Mouse (Mus musculus) hindbrain, embryonic 10.5 days (tissue): ENCODE results near the gene Dio1. TPM values are rescaled to one million over a fixed set of nuclear protein-coding genes. Genes with fewer than 3 reads are reported as not detected.
A peak's percentile ranks its signal among the peaks of the same experiment; 100 is the strongest.

Source experiments
- DNase-seq: peaks from one replicate; pipeline ENCODE4 v3.0.0-alpha.2; 2017; ENCODE audit warnings: low spot score
- H3K27ac ChIP-seq: fragments of 300-500 bp; sonication (generic); 2 replicates; pipeline ENCODE4 v1.5.1; 2016; ENCODE audit warnings: mild to moderate bottlenecking, moderate library complexity
- H3K27me3 ChIP-seq: fragments of 300-500 bp; sonication (generic); 2 replicates; pipeline ENCODE4 v1.6.1; 2016; ENCODE audit warnings: mild to moderate bottlenecking; ENCODE audit not compliant: poor library complexity, insufficient read depth, severe bottlenecking
- H3K36me3 ChIP-seq: fragments of 300-500 bp; sonication (generic); 2 replicates; pipeline ENCODE4 v1.6.1; 2016; ENCODE audit warnings: mild to moderate bottlenecking, moderate library complexity
- H3K4me1 ChIP-seq: fragments of 300-500 bp; sonication (generic); replicated peaks from 2 replicates; pipeline ENCODE4 v1.6.1; 2016; ENCODE audit warnings: mild to moderate bottlenecking
- H3K4me3 ChIP-seq: fragments of 300-500 bp; sonication (generic); 2 replicates; pipeline ENCODE4 v1.5.1; 2016; ENCODE audit warnings: mild to moderate bottlenecking, moderate library complexity
- H3K9me3 ChIP-seq: fragments of 300-500 bp; sonication (generic); 2 replicates; pipeline ENCODE4 v1.6.1; 2016; ENCODE audit warnings: mild to moderate bottlenecking, moderate library complexity
- WGBS: fragments of 180-500 bp; shearing (Covaris S2); methylation state at CpG from one replicate; pipeline ENCODE4 v1.1.7; 2016; 5-methylcytosine and 5-hydroxymethylcytosine counted together
- polyA plus RNA-seq: library from polyadenylated mRNA; unstranded; fragments of >200 nt; fragmentation: Nextera tagmentation; extraction: Ambion mirVana; gene quantifications from 2 replicates; pipeline ENCODE4 v1.2.1, GENCODE M21; 2016

Dio1 gene
- polyA plus RNA-seq, 1 experiment from 2014 or later: not detected

DNA sequence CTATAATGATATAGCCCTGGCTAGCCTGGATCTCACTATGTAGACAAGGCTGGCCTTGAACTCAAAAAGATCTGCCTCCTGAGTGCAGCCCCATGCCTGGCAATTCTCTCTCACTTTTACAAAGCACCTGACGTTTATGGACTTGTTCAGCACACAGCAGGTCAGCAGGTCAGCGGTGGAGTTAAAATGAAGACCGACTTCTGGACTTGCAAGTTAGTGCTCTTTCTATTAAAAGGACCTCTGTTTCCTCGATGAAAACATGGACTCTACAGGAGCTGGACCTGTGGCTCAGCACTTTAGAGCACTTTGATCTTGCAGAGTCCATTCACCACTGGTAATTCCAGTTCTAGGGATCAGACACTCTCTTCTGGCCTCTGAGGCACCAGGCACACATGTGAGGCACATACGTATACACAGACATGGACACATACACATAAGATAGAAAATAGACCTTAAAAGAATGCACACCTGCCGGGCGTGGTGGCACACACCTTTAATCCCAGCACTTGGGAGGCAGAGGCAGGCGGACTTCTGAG lies 8.8 kb downstream of the Dio1 start:
- Histone ChIP-seq H3K36me3 (no peaks in the 10 kb centered on the region), H3K27me3 (no peaks in the 10 kb centered on the region), H3K9me3 (no peaks in the 10 kb centered on the region), H3K27ac (no peak overlapping the region), H3K4me1 (no peaks in the 10 kb centered on the region; the same call in 1 of the 2 replicates), H3K4me3 (no peak overlapping the region)
- 83% methylated on average over 8 of the region's 8 CpGs for WGBS
- no peak for DNase-seq

DNA sequence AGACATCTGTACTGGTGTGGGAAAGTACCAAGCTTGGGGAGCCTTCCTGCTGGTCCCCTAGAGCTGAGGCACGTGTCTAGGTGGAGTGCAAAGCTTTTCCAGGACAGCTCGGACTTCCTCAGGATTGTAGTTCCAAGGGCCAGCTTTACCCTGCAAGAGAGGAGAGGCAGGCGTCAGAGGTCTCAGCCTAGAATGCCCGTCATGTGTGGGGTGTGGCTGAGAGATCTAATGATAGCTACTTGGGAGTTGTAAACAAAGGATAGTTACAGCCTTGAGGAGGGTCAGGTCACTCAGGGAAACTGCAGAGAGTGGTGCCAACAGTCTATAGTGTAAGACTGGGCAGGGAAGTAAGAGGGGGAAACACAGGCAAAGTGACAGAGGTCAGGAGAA lies 14.7 kb downstream of the Dio1 start:
- H3K4me3 ChIP-seq: no peak overlapping the region
- no peaks in the 10 kb centered on the region for H3K9me3 ChIP-seq
- 66% methylated on average over 4 of the region's 4 CpGs for WGBS
- no peaks in the 10 kb centered on the region for H3K27me3 ChIP-seq
- no peak overlapping the region for H3K27ac ChIP-seq
- H3K36me3 ChIP-seq: no peaks in the 10 kb centered on the region
- H3K4me1 ChIP-seq: peaks cover 10% of the 10 kb centered on the region
- DNase-seq: no peak

DNA sequence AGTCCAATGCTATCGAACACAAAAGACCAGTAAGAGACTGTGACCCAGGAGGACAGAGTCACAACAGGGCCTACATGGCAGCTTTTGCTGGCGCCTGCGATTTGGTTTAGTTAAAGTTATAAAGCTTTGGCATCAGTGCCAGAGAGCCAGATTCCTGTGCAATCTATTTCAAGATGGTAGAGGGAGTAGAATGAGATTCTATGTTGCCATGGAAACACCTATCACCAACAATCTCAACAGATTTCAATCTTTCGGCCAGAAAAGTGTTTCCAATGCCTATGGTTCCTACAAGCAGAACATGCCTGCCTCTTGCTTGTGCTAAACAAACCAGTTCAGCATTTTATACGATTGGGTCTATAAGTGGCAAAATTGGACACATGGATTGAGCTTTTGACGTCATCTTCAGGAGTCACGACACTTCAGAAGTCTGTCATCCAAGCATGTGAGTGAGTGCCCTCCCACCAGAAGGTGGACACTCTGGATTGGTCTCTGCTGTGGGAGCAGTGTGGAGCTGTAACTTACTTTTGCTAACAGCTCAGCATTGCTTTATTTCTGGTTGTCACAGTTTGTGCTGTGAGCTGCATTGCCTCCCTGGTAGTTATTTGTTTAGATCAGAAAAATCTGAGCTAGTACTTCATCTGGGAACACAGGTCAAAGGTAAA lies 15.2 kb downstream of the Dio1 start:
- DNase-seq: no peak
- H3K9me3 ChIP-seq: no peaks in the 10 kb centered on the region
- 87% methylated on average over 7 of the region's 7 CpGs for WGBS

DNA sequence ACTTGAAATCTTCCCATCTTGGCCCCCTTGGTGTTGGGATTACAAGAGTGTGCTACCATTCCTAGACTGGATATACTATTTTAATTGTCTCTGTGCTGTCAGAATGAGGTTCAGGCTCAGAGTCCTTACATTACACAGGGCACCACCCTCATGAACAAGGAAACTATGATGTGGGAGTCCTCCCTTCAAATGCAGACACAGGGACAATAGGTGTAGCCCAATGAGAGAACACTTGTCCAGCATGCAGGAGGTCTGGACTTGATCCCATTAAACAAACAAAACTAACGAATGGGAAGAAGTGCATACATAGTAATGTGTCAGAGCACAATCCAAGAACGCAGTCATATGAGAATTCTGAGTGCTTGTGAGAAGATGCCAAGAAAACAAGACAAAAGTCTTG lies 19.5 kb downstream of the Dio1 start:
- WGBS: 90% methylated on average over 2 of the region's 2 CpGs
- Histone ChIP-seq H3K9me3 (no peaks in the 10 kb centered on the region), H3K4me1 (peaks cover 5% of the 10 kb centered on the region; the same call in 1 of the 2 replicates), H3K27me3 (no peaks in the 10 kb centered on the region), H3K36me3 (no peaks in the 10 kb centered on the region), H3K27ac (no peak overlapping the region), H3K4me3 (no peak overlapping the region)
- no peak for DNase-seq

More for the DNA sequence above, 15.2 kb downstream of the Dio1 start:
- no peak overlapping the region for H3K4me3 ChIP-seq
- H3K4me1 ChIP-seq: peaks cover 10% of the 10 kb centered on the region
- no peaks in the 10 kb centered on the region for H3K36me3 ChIP-seq
- H3K27ac ChIP-seq: no peak overlapping the region
- H3K27me3 ChIP-seq: no peaks in the 10 kb centered on the region

DNA sequence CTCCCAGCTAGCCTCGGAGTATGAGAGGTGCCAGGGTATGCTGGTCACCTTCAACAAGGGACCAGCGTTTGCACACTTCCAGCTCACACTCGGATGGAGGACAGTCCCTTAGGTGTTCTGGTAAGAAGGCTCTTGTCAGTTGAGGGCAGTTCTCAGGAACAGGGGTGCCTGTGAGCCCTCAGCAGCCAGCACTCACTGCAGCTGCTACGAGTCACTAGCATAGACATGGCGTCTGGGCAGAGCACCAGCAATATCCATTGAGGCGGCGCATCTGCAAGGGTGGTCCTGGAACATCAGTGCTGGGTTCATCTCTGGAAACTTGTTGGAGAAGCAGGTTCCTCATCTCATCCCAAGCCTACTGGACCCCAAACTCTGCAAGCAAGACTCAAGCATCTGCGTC lies 20.6 kb downstream of the Dio1 start:
- no peaks in the 10 kb centered on the region for H3K36me3 ChIP-seq
- H3K27me3 ChIP-seq: no peaks in the 10 kb centered on the region
- H3K4me3 ChIP-seq: no peak overlapping the region
- no peak for DNase-seq
- H3K27ac ChIP-seq: no peak overlapping the region
- no peaks in the 10 kb centered on the region for H3K9me3 ChIP-seq
- H3K4me1 ChIP-seq: 0 out of 2 replicates have a peak, but pooled peaks cover 5% of the 10 kb centered on the region
- WGBS: 91% methylated on average over 8 of the region's 8 CpGs

DNA sequence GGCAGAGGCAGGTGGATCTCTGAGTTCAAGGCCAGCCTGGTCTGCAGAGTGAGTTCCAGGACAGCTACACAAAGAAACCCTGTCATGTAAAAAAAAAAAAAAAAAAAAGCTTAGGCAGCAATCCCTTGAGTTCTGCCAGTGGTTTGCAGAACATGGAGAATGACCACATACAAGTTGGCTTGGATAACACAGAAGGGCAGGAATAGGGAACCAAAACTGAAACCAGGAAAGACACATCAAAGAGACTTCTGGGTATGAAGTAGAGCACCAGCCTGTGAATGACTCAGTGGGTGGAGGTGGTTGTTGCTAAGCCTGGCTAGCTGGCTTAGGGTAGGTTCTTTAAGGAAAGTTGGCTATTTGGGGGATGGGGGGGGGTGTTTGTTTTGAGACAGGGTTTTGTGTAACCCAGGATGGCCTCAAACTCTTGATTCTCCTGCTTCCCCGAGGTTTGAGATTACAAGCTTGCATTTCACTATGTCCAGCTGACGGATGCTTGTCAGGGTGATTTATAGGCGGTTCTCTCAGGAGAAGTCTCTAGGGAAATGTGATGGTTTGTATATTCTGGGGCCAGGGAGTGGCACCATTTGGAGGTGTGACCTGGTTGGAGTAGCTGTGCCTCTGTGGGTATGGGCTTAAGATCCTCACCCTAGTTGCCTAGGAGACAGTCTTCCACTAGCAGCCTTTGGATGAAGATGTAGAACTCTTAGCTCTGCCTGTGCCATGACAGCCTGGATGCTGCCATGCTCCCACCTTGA lies 21.3 kb downstream of the Dio1 start:
- Histone ChIP-seq H3K27ac (no peak overlapping the region), H3K27me3 (no peaks in the 10 kb centered on the region), H3K4me1 (0 out of 2 replicates have a peak, but pooled peaks cover 5% of the 10 kb centered on the region), H3K4me3 (no peak overlapping the region), H3K36me3 (peaks cover 7% of the 10 kb centered on the region; the same call in 1 of the 2 replicates), H3K9me3 (no peaks in the 10 kb centered on the region)
- 84% methylated on average over 3 of the region's 3 CpGs for WGBS
- no peak for DNase-seq

DNA sequence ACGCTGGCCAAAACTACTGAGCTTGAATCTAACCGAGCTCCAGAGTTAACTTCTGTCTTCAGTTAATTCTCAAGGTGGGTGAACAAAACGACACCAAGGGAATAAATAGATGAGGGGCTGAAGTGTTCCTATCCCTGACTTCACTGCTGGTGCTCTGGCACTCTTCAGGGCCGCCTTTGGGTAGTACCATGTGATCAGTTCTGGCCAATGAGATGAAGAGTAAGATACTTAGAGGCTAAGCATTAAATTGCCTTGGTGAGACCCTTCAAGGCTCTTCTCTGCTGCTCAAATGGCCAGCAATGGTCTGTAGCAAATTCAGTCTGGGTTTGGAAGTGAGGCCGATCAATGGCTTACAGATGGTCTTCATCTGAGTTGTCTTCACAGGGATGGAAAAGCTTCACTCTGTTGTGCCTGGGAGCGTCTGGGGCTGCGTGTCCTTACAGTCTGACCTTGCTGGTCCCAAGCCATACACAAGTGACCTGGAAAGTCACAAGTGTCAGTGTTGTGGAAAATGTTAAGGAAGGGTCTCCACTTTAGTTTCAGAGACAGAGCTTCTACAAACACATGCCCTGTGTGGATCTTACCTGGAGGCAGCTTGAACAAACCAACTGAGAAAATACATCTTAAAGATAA lies 26.0 kb downstream of the Dio1 start:
- Histone ChIP-seq H3K9me3 (no peaks in the 10 kb centered on the region), H3K36me3 (peaks cover 14% of the 10 kb centered on the region; the same call in 1 of the 2 replicates), H3K4me1 (peaks cover 16% of the 10 kb centered on the region), H3K27me3 (no peaks in the 10 kb centered on the region), H3K27ac (no peak overlapping the region), H3K4me3 (no peak overlapping the region)
- 80% methylated on average over 7 of the region's 7 CpGs for WGBS
- no peak for DNase-seq

DNA sequence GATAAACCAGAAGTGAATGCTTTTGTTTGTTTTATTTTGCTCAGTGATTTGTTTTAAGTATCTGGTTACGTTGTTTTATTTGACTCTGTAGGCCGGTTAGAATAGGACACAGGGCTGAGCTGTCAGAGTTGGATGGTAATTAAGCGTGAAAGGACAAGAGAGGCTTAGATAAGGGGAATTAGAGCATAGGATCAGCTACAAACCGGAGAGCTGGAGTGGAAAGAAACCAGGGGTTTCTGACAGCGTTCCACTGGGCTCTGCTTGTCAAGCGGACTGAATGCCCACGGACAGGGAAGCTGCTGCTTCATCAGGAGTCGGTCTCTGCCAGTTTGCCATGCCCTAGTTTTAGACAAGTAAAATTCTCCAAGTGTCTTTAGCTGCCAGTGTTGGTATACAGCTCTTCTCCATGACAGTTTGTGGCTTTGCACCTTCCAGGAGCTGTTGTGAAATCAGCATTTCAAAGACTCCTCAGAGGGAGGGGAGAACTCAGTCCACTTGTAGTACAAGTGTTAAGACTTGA lies 28.7 kb downstream of the Dio1 start:
- Histone ChIP-seq H3K4me3 (no peak overlapping the region), H3K4me1 (peaks cover 16% of the 10 kb centered on the region), H3K27ac (no peak overlapping the region), H3K27me3 (no peaks in the 10 kb centered on the region), H3K9me3 (no peaks in the 10 kb centered on the region), H3K36me3 (peaks cover 22% of the 10 kb centered on the region; the same call in 1 of the 2 replicates)
- peak; percentile 5 for DNase-seq
- 16% methylated on average over 8 of the region's 8 CpGs for WGBS

DNA sequence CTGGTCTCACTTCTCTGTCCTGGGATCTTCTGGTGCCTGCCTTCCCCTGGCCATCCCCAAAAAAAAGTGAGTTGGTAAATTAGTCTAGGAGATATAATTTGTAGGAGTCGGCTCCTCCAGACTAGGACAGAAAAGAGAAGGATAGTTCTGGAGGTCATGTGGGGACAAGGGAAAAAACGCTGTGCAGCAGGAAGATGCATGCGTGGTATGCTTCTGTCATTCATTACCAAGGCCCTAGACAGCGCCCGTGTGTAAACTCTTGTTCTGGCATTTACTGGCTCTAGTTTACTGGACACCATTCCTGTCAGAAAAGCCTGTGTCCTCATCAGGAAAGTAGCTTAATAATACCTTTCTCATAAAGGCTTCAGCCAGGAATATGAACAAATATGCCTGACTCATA lies 32.5 kb downstream of the Dio1 start:
- Histone ChIP-seq H3K27me3 (no peaks in the 10 kb centered on the region), H3K9me3 (no peaks in the 10 kb centered on the region), H3K36me3 (0 out of 2 replicates have a peak, but pooled peaks cover 8% of the 10 kb centered on the region), H3K27ac (no peak overlapping the region), H3K4me1 (peaks cover 16% of the 10 kb centered on the region), H3K4me3 (no peak overlapping the region)
- 88% methylated on average over 5 of the region's 5 CpGs for WGBS
- no peak for DNase-seq

DNA sequence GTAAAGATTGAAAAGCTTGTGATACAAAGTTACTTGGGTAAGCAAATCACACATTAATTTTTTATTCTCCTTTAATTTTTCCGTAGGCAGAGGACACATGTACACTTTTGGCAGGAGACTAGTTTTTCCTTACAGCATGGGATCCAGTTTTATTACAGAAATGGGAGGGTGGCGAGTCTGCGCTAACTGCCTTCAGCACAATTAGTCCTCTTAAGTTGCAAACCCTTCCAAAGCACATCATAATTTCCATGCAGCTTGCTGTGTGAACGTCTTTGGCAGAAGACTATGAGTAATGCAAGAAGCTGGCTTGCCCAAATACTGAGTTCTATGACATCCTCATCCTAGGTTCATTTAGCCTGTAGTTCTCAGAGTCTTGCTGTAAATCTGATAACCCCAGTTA lies 33.3 kb downstream of the Dio1 start:
- Histone ChIP-seq H3K4me1 (peaks cover 10% of the 10 kb centered on the region), H3K4me3 (no peak overlapping the region), H3K27ac (no peak overlapping the region), H3K27me3 (no peaks in the 10 kb centered on the region), H3K9me3 (no peaks in the 10 kb centered on the region), H3K36me3 (0 out of 2 replicates have a peak, but pooled peaks cover 8% of the 10 kb centered on the region)
- WGBS: 92% methylated on average over 4 of the region's 4 CpGs
- no peak for DNase-seq

DNA sequence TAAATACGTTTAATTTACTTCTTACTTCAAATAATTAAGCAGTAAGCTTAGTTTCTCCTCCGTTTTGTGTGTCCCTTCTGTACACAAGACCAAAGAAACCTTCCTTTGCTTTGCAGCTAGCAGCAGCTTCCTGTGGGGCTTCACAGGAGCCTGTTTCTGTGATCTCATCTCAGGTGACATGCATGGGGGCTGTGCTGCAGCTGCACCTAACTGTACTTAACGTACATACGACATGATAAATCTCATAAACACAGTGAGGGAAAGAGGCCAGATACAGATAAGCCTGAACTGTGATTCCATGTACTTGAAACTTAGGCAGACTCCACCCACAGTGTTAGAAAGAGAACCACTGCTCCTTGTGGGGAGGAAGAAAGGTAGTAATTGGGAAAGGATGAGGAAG lies 47.0 kb downstream of the Dio1 start:
- no peak overlapping the region for H3K27ac ChIP-seq
- H3K27me3 ChIP-seq: no peaks in the 10 kb centered on the region
- WGBS: 78% methylated on average over 4 of the region's 4 CpGs
- H3K4me3 ChIP-seq: no peak overlapping the region
- H3K9me3 ChIP-seq: peaks cover 5% of the 10 kb centered on the region
- DNase-seq: no peak
- peaks cover 8% of the 10 kb centered on the region for H3K36me3 ChIP-seq
- H3K4me1 ChIP-seq: 0 out of 2 replicates have a peak, but pooled peaks cover 4% of the 10 kb centered on the region

DNA sequence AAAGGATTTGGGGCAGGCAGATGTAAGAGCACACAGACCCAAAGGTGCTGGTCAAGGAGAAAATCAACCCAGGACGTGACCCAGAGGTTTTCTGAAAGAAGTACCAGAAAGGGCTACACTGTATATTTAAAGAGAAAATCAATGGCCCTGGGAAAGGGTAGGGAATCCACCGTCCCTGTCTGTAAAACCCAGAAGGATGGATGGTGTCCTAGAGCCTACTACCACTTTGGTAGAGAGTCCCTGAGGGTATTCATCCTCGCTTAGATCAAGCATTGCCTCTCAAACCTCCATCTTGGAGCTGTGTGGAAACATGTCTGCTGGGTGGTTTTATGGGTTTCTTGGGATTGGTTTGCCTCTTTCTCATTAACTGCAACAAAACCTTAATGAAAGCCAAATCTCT lies 52.6 kb downstream of the Dio1 start:
- Histone ChIP-seq H3K27ac (peak overlapping the region; percentile 97), H3K4me1 (peaks cover 47% of the 10 kb centered on the region), H3K9me3 (no peaks in the 10 kb centered on the region), H3K27me3 (no peaks in the 10 kb centered on the region), H3K4me3 (peak overlapping the region; percentile 96), H3K36me3 (no peaks in the 10 kb centered on the region)
- 24% methylated on average over 3 of the region's 3 CpGs for WGBS
- peak; percentile 7 for DNase-seq
